Mouse (Mus musculus) spleen, embryonic (tissue): ENCODE results near the gene Slc27a4.

Source experiments
- CTCF ChIA-PET: fragments of 350-600 bp; sonication (Branson Sonifier 250); formaldehyde crosslinking; loops from one replicate; lab custom pipeline; 2022; lab: Charles Lee

Slc27a4 gene

GRCm38 (mm10) chr2:29819363-29819762 is 16.9 kb downstream of the Slc27a4 start:
- CTCF ChIA-PET = no interaction called here

- CTCF ChIA-PET = no interaction called here
These were observed 17.8 kb downstream of the Slc27a4 start, which contains the start of gene Urm1 for GRCm38 (mm10) chr2:29820025-29820817. Gene Urm1 (plus strand): TSS chr2:29820075.

GRCm38 (mm10) chr2:29826318-29826925 is 24.0 kb downstream of the Slc27a4 start:
- CTCF ChIA-PET = interaction anchor here (0.6 to 1.4 kb wide), 2 partner anchors 23 to 28 kb away, joined by 3 read pairs; no protein-coding TSS in a partner anchor

- CTCF ChIA-PET = interaction anchor here (0.6 to 1.4 kb wide), 2 partner anchors 22 to 29 kb away, joined by 3 read pairs; no protein-coding TSS in a partner anchor
These were observed 24.7 kb downstream of the Slc27a4 start for GRCm38 (mm10) chr2:29826926-29827708.

- CTCF ChIA-PET = interaction anchor here (0.7 to 1.4 kb wide), 2 partner anchors 22 to 1314 kb away, joined by 3 to 4 read pairs; partner anchors contain the start of gene Fnbp1
These were observed 25.2 kb downstream of the Slc27a4 start for GRCm38 (mm10) chr2:29827709-29828024.

- CTCF ChIA-PET = no interaction called here
These were observed 28.7 kb downstream of the Slc27a4 start for GRCm38 (mm10) chr2:29831106-29831505.

GRCm38 (mm10) chr2:29833796-29834195 is 31.4 kb downstream of the Slc27a4 start:
- CTCF ChIA-PET = interaction anchor here (0.7 kb wide), 2 partner anchors 17 to 35 kb away, joined by 4 to 8 read pairs; no protein-coding TSS in a partner anchor

GRCm38 (mm10) chr2:29835391-29835899 is 33.0 kb downstream of the Slc27a4 start:
- CTCF ChIA-PET = no interaction called here

GRCm38 (mm10) chr2:29839460-29839859 is 37.0 kb downstream of the Slc27a4 start:
- CTCF ChIA-PET = no interaction called here

- CTCF ChIA-PET = no interaction called here
These were observed 41.0 kb downstream of the Slc27a4 start for GRCm38 (mm10) chr2:29843231-29844105.

GRCm38 (mm10) chr2:29844115-29844514 is 41.7 kb downstream of the Slc27a4 start:
- CTCF ChIA-PET = interaction anchor here (0.6 kb wide), 1 partner anchor 985 kb away, joined by 9 read pairs; no protein-coding TSS in a partner anchor

GRCm38 (mm10) chr2:29844661-29845060 is 42.2 kb downstream of the Slc27a4 start:
- CTCF ChIA-PET = interaction anchor here (0.6 to 0.7 kb wide), 2 partner anchors 126 to 984 kb away, joined by 4 to 9 read pairs; no protein-coding TSS in a partner anchor

- CTCF ChIA-PET = no interaction called here
These were observed 43.2 kb downstream of the Slc27a4 start for GRCm38 (mm10) chr2:29845636-29846035.

GRCm38 (mm10) chr2:29846061-29846853 is 43.8 kb downstream of the Slc27a4 start:
- CTCF ChIA-PET = no interaction called here

GRCm38 (mm10) chr2:29846911-29847310 is 44.5 kb downstream of the Slc27a4 start:
- CTCF ChIA-PET = no interaction called here

- CTCF ChIA-PET = interaction anchor here (1.0 kb wide), 1 partner anchor 22 kb away, joined by 3 read pairs; no protein-coding TSS in a partner anchor
These were observed 46.6 kb downstream of the Slc27a4 start for GRCm38 (mm10) chr2:29849041-29849440.

GRCm38 (mm10) chr2:29849841-29850480 is 47.5 kb downstream of the Slc27a4 start:
- CTCF ChIA-PET = interaction anchor here (1.0 kb wide), 1 partner anchor 23 kb away, joined by 3 read pairs; no protein-coding TSS in a partner anchor

GRCm38 (mm10) chr2:29852957-29853485 is 50.6 kb downstream of the Slc27a4 start:
- CTCF ChIA-PET = no interaction called here

- CTCF ChIA-PET = no interaction called here
These were observed 51.3 kb downstream of the Slc27a4 start for GRCm38 (mm10) chr2:29853736-29854135.
